Mouse (Mus musculus): ENCODE measurements around the gene Crtc3. TPM values are rescaled to one million over a fixed set of nuclear protein-coding genes. Genes with fewer than 3 reads are reported as not detected.

The Crtc3 gene
- polyA plus RNA-seq (2014; fragmentation: Nextera tagmentation; extraction: Ambion mirVana): 14.4 and 16.8 TPM in 2 replicates

- H3K4me2 ChIP-seq (replicated peaks): peak within 1 kb of the TSS; percentile 73
- peak; percentile 81 for ATAC-seq (ENCODE audit: low FRiP score)
- H3K4me3 ChIP-seq (replicated peaks; ENCODE audit: low read length): peak within 1 kb of the TSS; percentile 84
- H3K9ac ChIP-seq: peak within 1 kb of the TSS; percentile 99
- no peaks in the 10 kb centered on the region for H3K9me3 ChIP-seq (ENCODE audit: control insufficient read depth, low read length)
- peaks cover 23% of the 10 kb centered on the region for H3K4me1 ChIP-seq (replicated peaks; ENCODE audit: control insufficient read depth, insufficient read depth, low read length)
- H3K27me3 ChIP-seq (ENCODE audit: control insufficient read depth, insufficient read depth, low read length): no peaks in the 10 kb centered on the region
- peak; percentile 70 for DNase-seq (ENCODE audit: low spot score)
- 1% methylated on average over 59 of the region's 83 CpGs for WGBS
- no peaks in the 10 kb centered on the region for H3K36me3 ChIP-seq (replicated peaks; ENCODE audit: control insufficient read depth, insufficient read depth)
- peak within 1 kb of the TSS; percentile 97 for H3K27ac ChIP-seq
These were observed at the start of gene Crtc3 for GRCm38 (mm10) chr7:80688556-80689220. TSS of gene Crtc3 (minus strand) at chr7:80688877.

GRCm38 (mm10) chr7:80736199-80736598 lies 47.5 kb upstream of the Crtc3 start:
- H3K4me2 ChIP-seq (replicated peaks): no peak overlapping the region
- H3K27ac ChIP-seq: no peak overlapping the region
- no peaks in the 10 kb centered on the region for H3K9me3 ChIP-seq (ENCODE audit: control insufficient read depth, low read length)
- H3K36me3 ChIP-seq (replicated peaks; ENCODE audit: control insufficient read depth, insufficient read depth): peaks cover 87% of the 10 kb centered on the region
- ATAC-seq (ENCODE audit: low FRiP score) (no peak), DNase-seq (ENCODE audit: low spot score) (no peak)
- H3K27me3 ChIP-seq (ENCODE audit: control insufficient read depth, insufficient read depth, low read length): no peaks in the 10 kb centered on the region
- no peak overlapping the region for H3K4me3 ChIP-seq (replicated peaks; ENCODE audit: low read length)
- no peaks in the 10 kb centered on the region for H3K4me1 ChIP-seq (replicated peaks; ENCODE audit: control insufficient read depth, insufficient read depth, low read length)
- no peak overlapping the region for H3K9ac ChIP-seq
- 90% methylated on average over 10 of the region's 10 CpGs for WGBS

GRCm38 (mm10) chr7:80732986-80733385 lies 44.3 kb upstream of the Crtc3 start:
- no peak overlapping the region for H3K4me2 ChIP-seq (replicated peaks)
- 84% methylated on average over 11 of the region's 11 CpGs for WGBS
- H3K9me3 ChIP-seq (ENCODE audit: control insufficient read depth, low read length): no peaks in the 10 kb centered on the region
- H3K4me3 ChIP-seq (replicated peaks; ENCODE audit: low read length): no peak overlapping the region
- H3K36me3 ChIP-seq (replicated peaks; ENCODE audit: control insufficient read depth, insufficient read depth): peaks cover 85% of the 10 kb centered on the region
- no peaks in the 10 kb centered on the region for H3K27me3 ChIP-seq (ENCODE audit: control insufficient read depth, insufficient read depth, low read length)
- no peak overlapping the region for H3K9ac ChIP-seq
- no peak overlapping the region for H3K27ac ChIP-seq
- no peaks in the 10 kb centered on the region for H3K4me1 ChIP-seq (replicated peaks; ENCODE audit: control insufficient read depth, insufficient read depth, low read length)
- DNase-seq (ENCODE audit: low spot score) (no peak), ATAC-seq (ENCODE audit: low FRiP score) (no peak)

- H3K4me3 ChIP-seq (replicated peaks; ENCODE audit: low read length): no peak overlapping the region
- WGBS: 32% methylated on average over 8 of the region's 8 CpGs
- H3K9me3 ChIP-seq (ENCODE audit: control insufficient read depth, low read length): no peaks in the 10 kb centered on the region
- no peak overlapping the region for H3K9ac ChIP-seq
- no peaks in the 10 kb centered on the region for H3K27me3 ChIP-seq (ENCODE audit: control insufficient read depth, insufficient read depth, low read length)
- peak; percentile 88 for DNase-seq (ENCODE audit: low spot score)
- H3K4me2 ChIP-seq (replicated peaks): no peak overlapping the region
- H3K4me1 ChIP-seq (replicated peaks; ENCODE audit: control insufficient read depth, insufficient read depth, low read length): no peaks in the 10 kb centered on the region
- ATAC-seq (ENCODE audit: low FRiP score): no peak
- H3K27ac ChIP-seq: no peak overlapping the region
- H3K36me3 ChIP-seq (replicated peaks; ENCODE audit: control insufficient read depth, insufficient read depth): peaks cover 88% of the 10 kb centered on the region
These were observed 41.0 kb upstream of the Crtc3 start for GRCm38 (mm10) chr7:80729662-80730061.

- Histone ChIP-seq H3K9ac (no peak overlapping the region), H3K27me3 (ENCODE audit: control insufficient read depth, insufficient read depth, low read length) (no peaks in the 10 kb centered on the region), H3K9me3 (ENCODE audit: control insufficient read depth, low read length) (no peaks in the 10 kb centered on the region), H3K36me3 (replicated peaks; ENCODE audit: control insufficient read depth, insufficient read depth) (peaks cover 88% of the 10 kb centered on the region), H3K4me1 (replicated peaks; ENCODE audit: control insufficient read depth, insufficient read depth, low read length) (no peaks in the 10 kb centered on the region), H3K4me2 (replicated peaks) (no peak overlapping the region), H3K4me3 (replicated peaks; ENCODE audit: low read length) (no peak overlapping the region), H3K27ac (no peak overlapping the region)
- no peak for DNase-seq (ENCODE audit: low spot score)
- ATAC-seq (ENCODE audit: low FRiP score): no peak
- WGBS: 27% methylated on average over 9 of the region's 9 CpGs
These were observed 32.4 kb upstream of the Crtc3 start for GRCm38 (mm10) chr7:80721041-80721440.

GRCm38 (mm10) chr7:80719582-80719981 lies 30.9 kb upstream of the Crtc3 start:
- Histone ChIP-seq H3K9me3 (ENCODE audit: control insufficient read depth, low read length) (no peaks in the 10 kb centered on the region), H3K27me3 (ENCODE audit: control insufficient read depth, insufficient read depth, low read length) (no peaks in the 10 kb centered on the region), H3K4me2 (replicated peaks) (no peak overlapping the region), H3K9ac (no peak overlapping the region), H3K4me1 (replicated peaks; ENCODE audit: control insufficient read depth, insufficient read depth, low read length) (no peaks in the 10 kb centered on the region), H3K36me3 (replicated peaks; ENCODE audit: control insufficient read depth, insufficient read depth) (peaks cover 84% of the 10 kb centered on the region), H3K27ac (no peak overlapping the region), H3K4me3 (replicated peaks; ENCODE audit: low read length) (no peak overlapping the region)
- 94% methylated on average over 7 of the region's 7 CpGs for WGBS
- DNase-seq (ENCODE audit: low spot score) (no peak), ATAC-seq (ENCODE audit: low FRiP score) (no peak)

GRCm38 (mm10) chr7:80719038-80719437 lies 30.4 kb upstream of the Crtc3 start:
- Histone ChIP-seq H3K36me3 (replicated peaks; ENCODE audit: control insufficient read depth, insufficient read depth) (peaks cover 80% of the 10 kb centered on the region), H3K9ac (no peak overlapping the region)
- 96% methylated on average over 2 of the region's 2 CpGs for WGBS

GRCm38 (mm10) chr7:80718471-80718870 lies 29.8 kb upstream of the Crtc3 start:
- Histone ChIP-seq H3K9me3 (ENCODE audit: control insufficient read depth, low read length) (no peaks in the 10 kb centered on the region), H3K27ac (no peak overlapping the region), H3K27me3 (ENCODE audit: control insufficient read depth, insufficient read depth, low read length) (no peaks in the 10 kb centered on the region), H3K9ac (no peak overlapping the region), H3K4me2 (replicated peaks) (no peak overlapping the region), H3K36me3 (replicated peaks; ENCODE audit: control insufficient read depth, insufficient read depth) (peaks cover 74% of the 10 kb centered on the region), H3K4me1 (replicated peaks; ENCODE audit: control insufficient read depth, insufficient read depth, low read length) (no peaks in the 10 kb centered on the region), H3K4me3 (replicated peaks; ENCODE audit: low read length) (no peak overlapping the region)
- WGBS: 81% methylated on average over 8 of the region's 8 CpGs
- ATAC-seq (ENCODE audit: low FRiP score) (no peak), DNase-seq (ENCODE audit: low spot score) (no peak)

More at GRCm38 (mm10) chr7:80719038-80719437, 30.4 kb upstream of the Crtc3 start:
- no peak overlapping the region for H3K27ac ChIP-seq
- no peaks in the 10 kb centered on the region for H3K9me3 ChIP-seq (ENCODE audit: control insufficient read depth, low read length)
- no peaks in the 10 kb centered on the region for H3K27me3 ChIP-seq (ENCODE audit: control insufficient read depth, insufficient read depth, low read length)
- DNase-seq (ENCODE audit: low spot score): no peak
- no peak overlapping the region for H3K4me3 ChIP-seq (replicated peaks; ENCODE audit: low read length)
- no peak overlapping the region for H3K4me2 ChIP-seq (replicated peaks)
- no peaks in the 10 kb centered on the region for H3K4me1 ChIP-seq (replicated peaks; ENCODE audit: control insufficient read depth, insufficient read depth, low read length)
- no peak for ATAC-seq (ENCODE audit: low FRiP score)

- Histone ChIP-seq H3K9ac (no peak overlapping the region), H3K9me3 (ENCODE audit: control insufficient read depth, low read length) (no peaks in the 10 kb centered on the region), H3K4me1 (replicated peaks; ENCODE audit: control insufficient read depth, insufficient read depth, low read length) (no peaks in the 10 kb centered on the region), H3K27me3 (ENCODE audit: control insufficient read depth, insufficient read depth, low read length) (no peaks in the 10 kb centered on the region), H3K4me3 (replicated peaks; ENCODE audit: low read length) (no peak overlapping the region), H3K27ac (no peak overlapping the region), H3K4me2 (replicated peaks) (no peak overlapping the region), H3K36me3 (replicated peaks; ENCODE audit: control insufficient read depth, insufficient read depth) (peaks cover 67% of the 10 kb centered on the region)
- no peak for ATAC-seq (ENCODE audit: low FRiP score)
- WGBS: 90% methylated on average over 9 of the region's 9 CpGs
- no peak for DNase-seq (ENCODE audit: low spot score)
These were observed 28.1 kb upstream of the Crtc3 start for GRCm38 (mm10) chr7:80716758-80717157.

- Histone ChIP-seq H3K9ac (no peak overlapping the region), H3K36me3 (replicated peaks; ENCODE audit: control insufficient read depth, insufficient read depth) (peaks cover 59% of the 10 kb centered on the region), H3K4me1 (replicated peaks; ENCODE audit: control insufficient read depth, insufficient read depth, low read length) (no peaks in the 10 kb centered on the region), H3K27me3 (ENCODE audit: control insufficient read depth, insufficient read depth, low read length) (no peaks in the 10 kb centered on the region), H3K27ac (no peak overlapping the region), H3K9me3 (ENCODE audit: control insufficient read depth, low read length) (no peaks in the 10 kb centered on the region), H3K4me2 (replicated peaks) (no peak overlapping the region), H3K4me3 (replicated peaks; ENCODE audit: low read length) (no peak overlapping the region)
- no peak for DNase-seq (ENCODE audit: low spot score)
- ATAC-seq (ENCODE audit: low FRiP score): no peak
- WGBS: 94% methylated on average over 7 of the region's 7 CpGs
These were observed 26.6 kb upstream of the Crtc3 start for GRCm38 (mm10) chr7:80715306-80715705.

Measured in hindbrain, embryonic 14.5 days (tissue).